Mouse (Mus musculus): ENCODE results near the gene Kcnk4. TPM values are rescaled to one million over a fixed set of nuclear protein-coding genes. Genes with fewer than 3 reads are reported as not detected.

Kcnk4 gene
- polyA plus RNA-seq, 2 experiments, result 1.1 TPM

GRCm38 (mm10) chr19:6909021-6909420 lies 25.3 kb downstream of the Kcnk4 start:
- 7% methylated on average over 11 of the region's 11 CpGs for WGBS
- ATAC-seq (ENCODE audit: low FRiP score, low read depth), result no peak
- DNase-seq (ENCODE audit: low spot score), result peak; percentile 31
- H3K4me1 ChIP-seq (ENCODE audit: control insufficient read depth, insufficient read depth, low read length), result peaks cover 12% of the 10 kb centered on the region
- no peak for TF ChIP-seq POLR2A (IDR thresholded peaks at IDR 0.05; ENCODE audit: borderline replicate concordance, extremely low read depth, insufficient read depth, insufficient read length)
- H3K4me3 ChIP-seq (replicated peaks; ENCODE audit: low read length), result peak overlapping the region; percentile 67
- peak overlapping the region; percentile 99 for H3K27ac ChIP-seq (replicated peaks; ENCODE audit: low read depth, low read length)
- H3K9me3 ChIP-seq (ENCODE audit: control insufficient read depth, low read length), result no peaks in the 10 kb centered on the region
- H3K4me2 ChIP-seq (replicated peaks; ENCODE audit: low read depth, low read length, severe bottlenecking), result peak overlapping the region; percentile 82
- H3K27me3 ChIP-seq (ENCODE audit: control insufficient read depth, insufficient read depth, low read length), result no peaks in the 10 kb centered on the region
- H3K36me3 ChIP-seq (ENCODE audit: control insufficient read depth, insufficient read depth, low read length), result peaks cover 48% of the 10 kb centered on the region
- peak overlapping the region; percentile 67 for H3K9ac ChIP-seq (ENCODE audit: low read depth, low read length, severe bottlenecking)

- H3K4me1 ChIP-seq (ENCODE audit: control insufficient read depth, insufficient read depth, low read length), result peaks cover 12% of the 10 kb centered on the region
- peaks cover 43% of the 10 kb centered on the region for H3K36me3 ChIP-seq (ENCODE audit: control insufficient read depth, insufficient read depth, low read length)
- WGBS, result 83% methylated on average over 7 of the region's 7 CpGs
- H3K9me3 ChIP-seq (ENCODE audit: control insufficient read depth, low read length), result no peaks in the 10 kb centered on the region
- DNase-seq (ENCODE audit: low spot score) (no peak), ATAC-seq (ENCODE audit: low FRiP score, low read depth) (no peak)
- H3K27me3 ChIP-seq (ENCODE audit: control insufficient read depth, insufficient read depth, low read length), result no peaks in the 10 kb centered on the region
- H3K27ac ChIP-seq (replicated peaks; ENCODE audit: low read depth, low read length), result no peak overlapping the region
- H3K9ac ChIP-seq (ENCODE audit: low read depth, low read length, severe bottlenecking), result peak overlapping the region; percentile 2; the same call in 1 of the 2 replicates
- peak overlapping the region; percentile 82 for H3K4me2 ChIP-seq (replicated peaks; ENCODE audit: low read depth, low read length, severe bottlenecking)
- TF ChIP-seq POLR2A (IDR thresholded peaks at IDR 0.05; ENCODE audit: borderline replicate concordance, extremely low read depth, insufficient read depth, insufficient read length), result no peak
- peak overlapping the region; percentile 67 for H3K4me3 ChIP-seq (replicated peaks; ENCODE audit: low read length)
These were observed 26.3 kb downstream of the Kcnk4 start for GRCm38 (mm10) chr19:6907811-6908540.

- no peak overlapping the region for H3K4me2 ChIP-seq (replicated peaks; ENCODE audit: low read depth, low read length, severe bottlenecking)
- no peak for TF ChIP-seq POLR2A (IDR thresholded peaks at IDR 0.05; ENCODE audit: borderline replicate concordance, extremely low read depth, insufficient read depth, insufficient read length)
- no peak overlapping the region for H3K27ac ChIP-seq (replicated peaks; ENCODE audit: low read depth, low read length)
- ATAC-seq (ENCODE audit: low FRiP score, low read depth) (no peak), DNase-seq (ENCODE audit: low spot score) (no peak)
- peaks cover 12% of the 10 kb centered on the region for H3K4me1 ChIP-seq (ENCODE audit: control insufficient read depth, insufficient read depth, low read length)
- no peaks in the 10 kb centered on the region for H3K9me3 ChIP-seq (ENCODE audit: control insufficient read depth, low read length)
- no peaks in the 10 kb centered on the region for H3K27me3 ChIP-seq (ENCODE audit: control insufficient read depth, insufficient read depth, low read length)
- 95% methylated on average over 8 of the region's 8 CpGs for WGBS
- H3K36me3 ChIP-seq (ENCODE audit: control insufficient read depth, insufficient read depth, low read length), result peaks cover 34% of the 10 kb centered on the region
- H3K9ac ChIP-seq (ENCODE audit: low read depth, low read length, severe bottlenecking), result no peak overlapping the region
- no peak overlapping the region for H3K4me3 ChIP-seq (replicated peaks; ENCODE audit: low read length)
These were observed 27.2 kb downstream of the Kcnk4 start for GRCm38 (mm10) chr19:6907094-6907493.

GRCm38 (mm10) chr19:6906199-6906598 lies 28.1 kb downstream of the Kcnk4 start:
- Histone ChIP-seq H3K4me3 (replicated peaks; ENCODE audit: low read length) (no peak overlapping the region), H3K4me2 (replicated peaks; ENCODE audit: low read depth, low read length, severe bottlenecking) (no peak overlapping the region), H3K27me3 (ENCODE audit: control insufficient read depth, insufficient read depth, low read length) (no peaks in the 10 kb centered on the region), H3K36me3 (ENCODE audit: control insufficient read depth, insufficient read depth, low read length) (peaks cover 25% of the 10 kb centered on the region), H3K9me3 (ENCODE audit: control insufficient read depth, low read length) (no peaks in the 10 kb centered on the region), H3K9ac (ENCODE audit: low read depth, low read length, severe bottlenecking) (no peak overlapping the region), H3K27ac (replicated peaks; ENCODE audit: low read depth, low read length) (no peak overlapping the region), H3K4me1 (ENCODE audit: control insufficient read depth, insufficient read depth, low read length) (peaks cover 12% of the 10 kb centered on the region)
- no peak for ATAC-seq (ENCODE audit: low FRiP score, low read depth)
- WGBS, result 87% methylated on average over 3 of the region's 3 CpGs
- no peak for DNase-seq (ENCODE audit: low spot score)
- no peak for TF ChIP-seq POLR2A (IDR thresholded peaks at IDR 0.05; ENCODE audit: borderline replicate concordance, extremely low read depth, insufficient read depth, insufficient read length)

- H3K4me3 ChIP-seq (replicated peaks; ENCODE audit: low read length), result no peak overlapping the region
- WGBS, result 91% methylated on average over 11 of the region's 11 CpGs
- H3K36me3 ChIP-seq (ENCODE audit: control insufficient read depth, insufficient read depth, low read length), result peaks cover 22% of the 10 kb centered on the region; the same call in 1 of the 2 replicates
- no peak overlapping the region for H3K9ac ChIP-seq (ENCODE audit: low read depth, low read length, severe bottlenecking)
- no peaks in the 10 kb centered on the region for H3K27me3 ChIP-seq (ENCODE audit: control insufficient read depth, insufficient read depth, low read length)
- no peak overlapping the region for H3K27ac ChIP-seq (replicated peaks; ENCODE audit: low read depth, low read length)
- H3K4me1 ChIP-seq (ENCODE audit: control insufficient read depth, insufficient read depth, low read length), result peaks cover 12% of the 10 kb centered on the region
- DNase-seq (ENCODE audit: low spot score) (no peak), ATAC-seq (ENCODE audit: low FRiP score, low read depth) (no peak)
- H3K4me2 ChIP-seq (replicated peaks; ENCODE audit: low read depth, low read length, severe bottlenecking), result no peak overlapping the region
- H3K9me3 ChIP-seq (ENCODE audit: control insufficient read depth, low read length), result no peaks in the 10 kb centered on the region
- no peak for TF ChIP-seq POLR2A (IDR thresholded peaks at IDR 0.05; ENCODE audit: borderline replicate concordance, extremely low read depth, insufficient read depth, insufficient read length)
These were observed 28.7 kb downstream of the Kcnk4 start for GRCm38 (mm10) chr19:6905498-6906159.

All from limb, embryonic 14.5 days (tissue).